Mouse (Mus musculus): ENCODE measurements around the gene Olfr435. TPM values are rescaled to one million over a fixed set of nuclear protein-coding genes. Genes with fewer than 3 reads are reported as not detected.
"Not testable (repeated sequence)": the region's sequence is repeated elsewhere in the genome, so short reads cannot be mapped to it uniquely, and the experiment has no call there.

The Olfr435 gene
- total RNA-seq (2017): not detected in 2 replicates

DNA sequence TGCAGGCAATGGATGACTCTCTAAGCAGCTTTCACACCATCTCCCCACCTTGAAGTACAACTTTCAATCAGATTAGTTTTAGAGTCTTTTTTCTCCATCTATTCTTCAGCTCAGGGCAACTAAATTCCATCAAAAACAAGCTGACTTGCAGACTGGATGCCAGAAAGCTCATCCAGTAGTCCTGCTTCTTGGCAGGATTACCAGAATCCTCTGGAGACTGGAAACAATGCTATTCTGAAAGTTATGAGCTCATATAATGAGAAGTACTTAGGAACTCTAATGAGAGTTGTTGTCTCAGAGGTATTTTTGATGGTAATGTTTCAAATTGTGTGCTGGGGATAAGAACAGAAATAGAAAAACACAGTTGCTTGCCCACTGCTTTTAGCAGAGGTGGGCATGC lies at the start of gene Olfr435:
Olfr435 (plus strand) TSS at position 366 of the 400 bp plus-strand sequence.
- ATAC-seq (replicated peaks in 1 of 2; ENCODE audit: insufficient read depth in 1 of 2, low FRiP score in 2 of 2, low TSS enrichment in 1 of 2, low read depth in 1 of 2, poor library complexity in 2 of 2, severe bottlenecking in 2 of 2): no peak

- ATAC-seq (replicated peaks in 1 of 2; ENCODE audit: insufficient read depth in 1 of 2, low FRiP score in 2 of 2, low TSS enrichment in 1 of 2, low read depth in 1 of 2, poor library complexity in 2 of 2, severe bottlenecking in 2 of 2): no peak
Measured at GRCm38 (mm10) chr6:43159502-43159901, 37.4 kb upstream of the Olfr435 start.

DNA sequence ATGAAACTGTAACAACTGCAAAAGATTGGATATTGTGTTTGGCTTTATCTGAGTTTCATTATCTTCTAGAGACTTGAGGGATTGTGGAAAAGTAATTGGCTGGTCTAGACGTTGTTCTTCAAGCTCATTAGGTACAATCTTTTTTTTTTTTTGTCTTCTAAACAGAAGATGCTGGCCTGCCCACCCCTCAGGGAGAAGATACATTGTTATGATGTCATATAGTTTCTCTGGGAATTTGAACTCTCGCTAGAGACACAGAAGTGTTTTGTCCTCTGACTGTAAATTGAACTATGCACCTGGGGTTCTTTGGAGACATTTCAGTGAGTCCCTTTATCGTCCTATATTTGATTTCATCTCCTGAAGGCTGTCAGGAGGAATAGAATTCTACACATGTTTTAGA lies 34.0 kb upstream of the Olfr435 start, which contains the start of gene Olfr437:
Olfr437 (plus strand) TSS at position 301 of the 400 bp plus-strand sequence.
- no peak for ATAC-seq (replicated peaks in 1 of 2; ENCODE audit: insufficient read depth in 1 of 2, low FRiP score in 2 of 2, low TSS enrichment in 1 of 2, low read depth in 1 of 2, poor library complexity in 2 of 2, severe bottlenecking in 2 of 2)

DNA sequence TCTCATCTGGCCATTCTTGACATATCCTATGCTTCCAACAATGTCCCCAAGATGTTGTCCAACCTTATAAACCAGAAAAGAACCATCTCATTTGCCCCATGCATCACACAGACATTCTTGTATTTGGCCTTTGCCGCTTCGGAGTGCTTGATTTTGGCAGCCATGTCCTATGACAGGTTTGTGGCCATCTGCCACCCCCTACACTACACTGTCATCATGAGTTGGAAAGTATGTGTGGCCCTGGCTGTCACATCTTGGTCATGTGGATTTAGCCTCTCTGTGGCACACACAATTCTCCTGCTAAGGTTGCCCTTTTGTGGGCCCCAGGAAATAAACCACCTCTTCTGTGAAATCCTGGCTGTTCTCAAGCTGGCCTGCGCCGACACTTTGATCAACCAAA lies 29.7 kb upstream of the Olfr435 start:
- no peak for ATAC-seq (replicated peaks in 1 of 2; ENCODE audit: insufficient read depth in 1 of 2, low FRiP score in 2 of 2, low TSS enrichment in 1 of 2, low read depth in 1 of 2, poor library complexity in 2 of 2, severe bottlenecking in 2 of 2)

GRCm38 (mm10) chr6:43171840-43172239 lies 25.1 kb upstream of the Olfr435 start, which contains the start of gene Olfr13:
Gene Olfr13 (plus strand): TSS chr6:43172140.
- ATAC-seq (replicated peaks in 1 of 2; ENCODE audit: insufficient read depth in 1 of 2, low FRiP score in 2 of 2, low TSS enrichment in 1 of 2, low read depth in 1 of 2, poor library complexity in 2 of 2, severe bottlenecking in 2 of 2): no peak

GRCm38 (mm10) chr6:43178129-43178528 lies 18.8 kb upstream of the Olfr435 start:
- ATAC-seq (replicated peaks in 1 of 2; ENCODE audit: insufficient read depth in 1 of 2, low FRiP score in 2 of 2, low TSS enrichment in 1 of 2, low read depth in 1 of 2, poor library complexity in 2 of 2, severe bottlenecking in 2 of 2): no peak

- ATAC-seq (replicated peaks in 1 of 2; ENCODE audit: insufficient read depth in 1 of 2, low FRiP score in 2 of 2, low TSS enrichment in 1 of 2, low read depth in 1 of 2, poor library complexity in 2 of 2, severe bottlenecking in 2 of 2): no peak
Measured at GRCm38 (mm10) chr6:43178584-43179501, 18.1 kb upstream of the Olfr435 start.

DNA sequence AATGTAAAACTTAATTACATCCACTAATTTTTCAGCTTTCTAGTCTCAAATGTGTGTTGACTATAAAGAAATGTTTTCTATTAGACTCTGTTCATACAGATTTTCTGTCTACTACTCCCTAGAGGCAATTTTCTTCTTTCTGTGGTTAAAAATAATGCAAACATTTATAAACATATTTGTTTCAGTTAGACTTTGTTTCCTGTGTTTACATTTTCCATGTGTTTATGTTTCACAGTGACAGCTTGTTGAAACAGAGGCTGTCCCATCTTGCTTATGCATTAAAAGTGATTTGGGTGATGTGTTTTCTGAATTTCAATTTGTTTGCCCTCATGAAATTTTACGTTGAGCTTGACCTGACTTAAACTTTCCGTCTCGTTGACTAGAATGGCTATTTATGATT lies 6.0 kb upstream of the Olfr435 start:
- no peak for ATAC-seq (replicated peaks in 1 of 2; ENCODE audit: insufficient read depth in 1 of 2, low FRiP score in 2 of 2, low TSS enrichment in 1 of 2, low read depth in 1 of 2, poor library complexity in 2 of 2, severe bottlenecking in 2 of 2)

- ATAC-seq (replicated peaks in 1 of 2; ENCODE audit: insufficient read depth in 1 of 2, low FRiP score in 2 of 2, low TSS enrichment in 1 of 2, low read depth in 1 of 2, poor library complexity in 2 of 2, severe bottlenecking in 2 of 2): no peak
Measured at GRCm38 (mm10) chr6:43198094-43198493, 1.1 kb downstream of the Olfr435 start.

DNA sequence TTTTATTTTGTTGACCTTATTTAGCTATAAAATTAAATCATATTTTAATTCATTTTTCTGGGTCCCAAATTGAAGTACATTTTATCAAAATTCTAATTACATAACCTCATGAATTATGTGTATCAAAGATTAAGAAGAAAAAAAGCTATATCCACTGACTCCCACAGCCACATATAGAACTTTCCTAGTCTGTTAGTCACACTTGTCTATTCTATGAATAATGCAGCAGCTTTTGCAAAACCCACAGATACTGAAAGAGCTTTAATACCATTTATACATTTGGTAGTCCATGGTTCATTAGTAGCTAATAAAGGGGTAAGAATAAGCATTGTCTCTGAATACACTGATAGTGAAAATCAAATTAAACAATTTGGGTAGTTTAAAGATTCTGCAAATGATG lies 5.8 kb downstream of the Olfr435 start:
- ATAC-seq (replicated peaks in 1 of 2; ENCODE audit: insufficient read depth in 1 of 2, low FRiP score in 2 of 2, low TSS enrichment in 1 of 2, low read depth in 1 of 2, poor library complexity in 2 of 2, severe bottlenecking in 2 of 2): no peak

- ATAC-seq (replicated peaks in 1 of 2; ENCODE audit: insufficient read depth in 1 of 2, low FRiP score in 2 of 2, low TSS enrichment in 1 of 2, low read depth in 1 of 2, poor library complexity in 2 of 2, severe bottlenecking in 2 of 2): no peak
Measured at GRCm38 (mm10) chr6:43205355-43205754, 8.4 kb downstream of the Olfr435 start.

DNA sequence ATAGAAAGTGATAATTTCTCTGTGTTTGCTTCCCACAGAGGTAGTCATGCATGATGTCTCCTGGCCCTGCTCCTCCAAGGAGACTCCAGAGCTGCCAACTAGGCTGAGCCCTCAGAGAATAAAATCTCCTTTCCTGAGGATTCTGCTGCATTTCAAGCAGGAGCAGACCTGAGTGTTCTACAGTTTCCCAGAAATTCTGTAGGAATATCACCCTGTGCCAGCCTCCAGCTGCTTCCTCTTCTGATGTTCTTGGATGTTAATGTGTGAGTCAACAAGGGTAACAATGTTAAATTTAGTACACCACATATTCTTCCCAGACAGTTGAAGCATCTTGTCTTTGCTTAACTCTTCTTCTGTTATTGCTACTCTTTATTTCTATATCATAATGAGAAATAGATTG lies 15.9 kb downstream of the Olfr435 start, which contains the start of gene Olfr434:
Olfr434 (plus strand) TSS at position 149 of the 400 bp plus-strand sequence.
- not testable (repeated sequence) for ATAC-seq (replicated peaks in 1 of 2; ENCODE audit: insufficient read depth in 1 of 2, low FRiP score in 2 of 2, low TSS enrichment in 1 of 2, low read depth in 1 of 2, poor library complexity in 2 of 2, severe bottlenecking in 2 of 2)

- not testable (repeated sequence) for ATAC-seq (replicated peaks in 1 of 2; ENCODE audit: insufficient read depth in 1 of 2, low FRiP score in 2 of 2, low TSS enrichment in 1 of 2, low read depth in 1 of 2, poor library complexity in 2 of 2, severe bottlenecking in 2 of 2)
Measured at GRCm38 (mm10) chr6:43231255-43231654, 34.3 kb downstream of the Olfr435 start, which contains the start of gene Olfr47. Gene Olfr47 (plus strand): TSS chr6:43231529.

DNA sequence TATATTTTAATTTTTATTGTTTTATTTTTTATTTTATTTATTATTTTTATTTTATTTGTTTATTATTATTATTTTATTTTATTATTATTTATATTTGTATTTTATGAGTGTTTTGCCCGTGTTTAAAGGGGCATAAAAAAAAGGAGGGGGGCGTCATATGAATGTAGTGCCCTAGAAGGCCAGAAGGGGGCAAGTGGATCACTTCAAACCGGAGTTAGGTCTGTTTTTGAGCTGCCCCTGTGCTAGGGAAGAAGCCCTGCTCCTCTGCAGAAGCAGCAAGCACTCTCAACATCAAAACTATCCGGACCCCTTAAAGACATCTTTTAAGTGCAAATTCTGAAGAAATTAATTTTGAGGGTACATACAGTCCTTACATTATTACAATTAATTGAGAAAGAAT lies 45.1 kb downstream of the Olfr435 start:
- ATAC-seq (replicated peaks in 1 of 2; ENCODE audit: insufficient read depth in 1 of 2, low FRiP score in 2 of 2, low TSS enrichment in 1 of 2, low read depth in 1 of 2, poor library complexity in 2 of 2, severe bottlenecking in 2 of 2): peak; percentile 88 to 90

GRCm38 (mm10) chr6:43247396-43247795 lies 50.5 kb downstream of the Olfr435 start:
- no peak for ATAC-seq (replicated peaks in 1 of 2; ENCODE audit: insufficient read depth in 1 of 2, low FRiP score in 2 of 2, low TSS enrichment in 1 of 2, low read depth in 1 of 2, poor library complexity in 2 of 2, severe bottlenecking in 2 of 2)

- peak; percentile 35 to 47; a peak in 3 of 4 replicates for ATAC-seq (replicated peaks in 1 of 2; ENCODE audit: insufficient read depth in 1 of 2, low FRiP score in 2 of 2, low TSS enrichment in 1 of 2, low read depth in 1 of 2, poor library complexity in 2 of 2, severe bottlenecking in 2 of 2)
Measured at GRCm38 (mm10) chr6:43252994-43253393, 56.0 kb downstream of the Olfr435 start.
